Mouse (Mus musculus): ENCODE results near the gene Rnpepl1. TPM values are rescaled to one million over a fixed set of nuclear protein-coding genes. Genes with fewer than 3 reads are reported as not detected.

Gene Rnpepl1
- total RNA-seq, 2 experiments from 2014 or later: 69.9 to 74.9 TPM

- intact Hi-C loops (cut with DNase I): loop anchor here (2.0 kb wide), 1 partner anchor 24 kb away; the partner anchor contains the start of gene Rnpepl1
- Histone ChIP-seq H3K4me3 (peak within 1 kb of the TSS; percentile 97), H3K27ac (peak within 1 kb of the TSS; percentile 99)
- TF ChIP-seq CTCF (IDR thresholded peaks at IDR 0.05): no peak
- DNase-seq: peak; percentile 96
Measured at GRCm38 (mm10) chr1:92934182-92934827, 23.7 kb downstream of the Rnpepl1 start, which contains the start of gene Capn10. Capn10 (plus strand) TSS chr1:92934376.

GRCm38 (mm10) chr1:92935054-92935962 is 24.7 kb downstream of the Rnpepl1 start:
- Histone ChIP-seq H3K27ac (peak overlapping the region; percentile 99), H3K4me3 (peak overlapping the region; percentile 97)
- DNase-seq: no peak
- TF ChIP-seq CTCF (IDR thresholded peaks at IDR 0.05): no peak
- intact Hi-C loops (cut with DNase I): loop anchor here (2.0 kb wide), 1 partner anchor 25 kb away; the partner anchor contains the start of gene Rnpepl1

DNA sequence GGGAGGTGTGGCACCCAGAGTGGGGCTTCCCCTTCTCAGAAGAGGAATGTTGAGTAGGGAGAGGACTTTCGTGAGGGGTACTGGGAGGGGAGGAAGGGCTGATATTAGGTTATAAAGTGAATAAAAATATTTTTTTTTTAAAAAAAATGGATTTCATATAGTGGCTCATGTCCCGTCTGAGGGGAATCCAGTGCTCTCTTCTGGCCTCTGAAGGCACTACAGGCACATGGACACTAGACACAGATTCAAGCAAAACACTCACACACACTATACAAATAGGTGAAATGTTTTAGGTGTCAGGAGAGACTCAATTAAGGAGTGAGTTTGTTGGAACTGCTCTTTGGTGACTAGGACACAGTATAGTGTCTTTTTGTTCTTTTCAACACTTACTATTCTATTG is 25.4 kb downstream of the Rnpepl1 start:
- Histone ChIP-seq H3K4me3 (no peak overlapping the region), H3K27ac (no peak overlapping the region)
- intact Hi-C loops (cut with DNase I): loop anchor here (2.0 kb wide), 1 partner anchor 25 kb away; the partner anchor contains the start of gene Rnpepl1
- no peak for TF ChIP-seq CTCF (IDR thresholded peaks at IDR 0.05)
- DNase-seq: no peak

GRCm38 (mm10) chr1:92936467-92936866 is 25.9 kb downstream of the Rnpepl1 start:
- no peak overlapping the region for H3K4me3 ChIP-seq
- no peak overlapping the region for H3K27ac ChIP-seq
- no peak for TF ChIP-seq CTCF (IDR thresholded peaks at IDR 0.05)
- no peak for DNase-seq
- intact Hi-C loops (cut with DNase I): no loop called here

- intact Hi-C loops (cut with DNase I): no loop called here
- no peak overlapping the region for H3K27ac ChIP-seq
- DNase-seq: no peak
- no peak overlapping the region for H3K4me3 ChIP-seq
- no peak for TF ChIP-seq CTCF (IDR thresholded peaks at IDR 0.05)
Measured at GRCm38 (mm10) chr1:92937797-92938196, 27.2 kb downstream of the Rnpepl1 start.

GRCm38 (mm10) chr1:92939746-92940145 is 29.2 kb downstream of the Rnpepl1 start:
- no peak overlapping the region for H3K27ac ChIP-seq
- DNase-seq: no peak
- intact Hi-C loops (cut with DNase I): no loop called here
- no peak overlapping the region for H3K4me3 ChIP-seq
- no peak for TF ChIP-seq CTCF (IDR thresholded peaks at IDR 0.05)

DNA sequence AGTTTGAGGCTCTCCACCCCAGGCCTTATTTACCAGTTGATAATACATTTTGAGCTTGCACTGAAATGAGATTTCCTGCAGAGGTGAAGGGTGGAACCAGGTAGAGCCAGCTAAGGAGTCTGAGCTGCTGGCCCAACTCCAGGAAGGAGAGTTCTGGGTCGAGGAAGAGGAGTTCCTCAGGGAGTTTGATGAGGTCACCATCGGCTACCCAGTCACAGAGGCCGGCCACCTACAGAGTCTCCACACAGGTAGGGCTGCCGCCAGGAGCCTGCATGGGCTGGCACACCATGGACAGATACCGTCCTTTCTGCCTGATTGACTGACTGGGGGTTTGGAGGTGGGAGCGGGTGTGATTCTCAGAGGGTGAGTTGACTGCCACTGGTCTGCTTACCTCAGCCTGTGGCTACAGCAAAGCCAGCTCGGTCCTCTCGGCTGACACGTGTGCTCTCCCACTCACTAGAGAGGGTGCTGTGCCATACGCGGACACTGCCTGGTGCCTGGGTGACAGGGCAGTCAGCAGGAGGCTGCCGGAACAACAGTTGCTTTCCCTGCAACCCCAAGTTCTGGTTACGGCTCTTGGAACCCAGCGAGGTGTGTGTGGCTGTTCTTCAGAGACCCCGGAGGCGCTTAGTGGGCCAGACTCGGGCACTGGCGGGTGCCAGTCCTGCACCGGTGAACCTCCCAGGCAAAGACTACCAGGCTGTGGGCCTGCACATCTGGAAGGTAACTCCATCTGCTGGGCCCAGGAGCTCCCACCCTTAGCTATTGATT is 32.8 kb downstream of the Rnpepl1 start:
- no peak for DNase-seq
- no peak overlapping the region for H3K4me3 ChIP-seq
- H3K27ac ChIP-seq: no peak overlapping the region
- intact Hi-C loops (cut with DNase I): no loop called here
- no peak for TF ChIP-seq CTCF (IDR thresholded peaks at IDR 0.05)

GRCm38 (mm10) chr1:92947966-92948365 is 37.4 kb downstream of the Rnpepl1 start:
- no peak overlapping the region for H3K27ac ChIP-seq
- intact Hi-C loops (cut with DNase I): no loop called here
- DNase-seq: no peak
- H3K4me3 ChIP-seq: no peak overlapping the region
- no peak for TF ChIP-seq CTCF (IDR thresholded peaks at IDR 0.05)

GRCm38 (mm10) chr1:92949426-92949825 is 38.8 kb downstream of the Rnpepl1 start:
- Histone ChIP-seq H3K27ac (no peak overlapping the region), H3K4me3 (no peak overlapping the region)
- intact Hi-C loops (cut with DNase I): no loop called here
- no peak for DNase-seq
- peak; percentile 39 for TF ChIP-seq CTCF (IDR thresholded peaks at IDR 0.05)

GRCm38 (mm10) chr1:92950607-92951006 is 40.0 kb downstream of the Rnpepl1 start, which contains the start of gene Gpr35:
Gpr35 (plus strand) TSS chr1:92950865.
- no peak for DNase-seq
- intact Hi-C loops (cut with DNase I): no loop called here
- Histone ChIP-seq H3K4me3 (no peak within 1 kb of the TSS), H3K27ac (no peak within 1 kb of the TSS)
- TF ChIP-seq CTCF (IDR thresholded peaks at IDR 0.05): no peak

DNA sequence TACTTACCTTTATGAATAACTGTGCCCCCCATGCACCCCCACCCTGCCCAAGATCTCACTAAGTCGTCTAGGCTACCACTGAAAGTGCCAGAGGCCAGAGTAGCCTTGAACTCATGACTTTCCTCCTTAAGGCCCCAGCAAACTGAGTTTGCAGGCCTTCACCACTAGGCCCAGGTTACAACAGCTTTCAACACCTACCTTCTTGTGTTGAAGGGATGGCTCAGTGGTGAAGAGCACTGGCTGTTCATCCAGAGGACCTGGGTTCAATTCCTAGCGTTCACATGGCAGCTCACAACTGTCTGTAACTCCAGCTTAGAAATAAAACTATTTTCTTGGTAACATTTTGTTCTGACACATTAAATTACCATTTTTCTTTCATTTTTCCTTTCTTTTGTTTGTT is 43.1 kb downstream of the Rnpepl1 start:
- intact Hi-C loops (cut with DNase I): no loop called here
- DNase-seq: no peak
- no peak overlapping the region for H3K4me3 ChIP-seq
- no peak for TF ChIP-seq CTCF (IDR thresholded peaks at IDR 0.05)
- H3K27ac ChIP-seq: no peak overlapping the region

Data from gastrocnemius, adult 2 months (tissue).